Mouse (Mus musculus): ENCODE results near the gene Hps4. TPM values are rescaled to one million over a fixed set of nuclear protein-coding genes. Genes with fewer than 3 reads are reported as not detected.
"Not testable (repeated sequence)": the region's sequence is repeated elsewhere in the genome, so short reads cannot be mapped to it uniquely, and the experiment has no call there.

Hps4 gene
- 10 to 100 TPM; 15.2 to 18.3 TPM for polyA plus RNA-seq (2017; shearing (Covaris generic))

DNA sequence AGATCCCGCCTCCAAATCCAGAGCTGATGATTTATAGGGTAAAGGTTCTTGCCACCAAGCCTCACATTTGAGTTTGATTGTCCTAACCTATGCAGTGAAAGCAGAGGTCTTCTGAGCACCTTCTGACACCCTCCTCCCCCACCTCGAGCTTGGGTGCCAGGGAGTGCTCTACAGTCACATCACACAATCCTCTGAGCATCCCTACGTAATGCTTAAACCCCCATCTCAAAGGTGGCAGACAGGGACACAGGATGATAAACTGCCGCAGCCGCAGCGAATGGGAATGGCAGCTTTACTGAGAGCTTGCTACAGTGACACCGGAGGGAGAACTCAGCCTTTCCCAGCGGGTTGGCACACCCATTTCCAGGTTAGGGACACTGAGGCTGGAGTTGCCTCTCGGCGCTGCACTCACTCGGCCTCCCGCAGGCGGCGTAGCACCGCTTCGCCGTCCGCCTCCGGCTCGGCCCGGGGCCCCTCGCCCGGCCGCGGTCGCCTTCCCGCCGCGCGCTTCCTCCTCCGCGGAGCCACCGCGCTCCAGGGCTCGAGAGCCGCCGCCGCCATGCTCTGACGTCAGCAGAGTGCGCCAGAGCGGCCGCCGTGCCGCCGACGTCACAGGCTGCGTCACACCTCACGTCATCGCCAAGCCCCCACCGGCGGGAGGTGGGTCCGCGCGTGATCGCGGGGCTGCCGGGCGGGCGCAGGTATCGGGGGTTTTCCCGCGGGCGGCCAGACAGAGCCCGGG, at the start of gene Hps4, which contains the start of gene Srrd:
Hps4 (plus strand) TSS at position 621 of the 742 bp plus-strand sequence.
Srrd (minus strand) TSS at position 578 of the 742 bp plus-strand sequence.
- ATAC-seq: peak; percentile 77

DNA sequence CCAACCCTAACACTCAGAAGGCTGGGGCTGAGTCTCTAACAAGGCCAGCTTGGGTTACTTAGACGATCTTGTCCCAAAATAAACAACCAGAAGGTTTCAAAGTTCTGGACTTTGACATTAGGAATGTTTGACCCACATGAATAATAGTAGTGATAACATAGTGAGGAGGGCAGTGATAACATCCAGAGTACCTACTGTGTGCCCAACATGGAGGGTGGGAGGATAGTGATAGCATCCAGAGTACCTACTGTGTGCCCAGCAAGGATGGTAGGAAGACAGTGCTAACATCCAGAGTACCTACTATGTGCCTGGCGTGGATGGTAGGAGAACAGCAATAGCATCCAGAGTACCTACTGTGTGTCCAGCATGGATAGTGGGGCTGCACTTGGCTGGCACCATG, 49.1 kb upstream of the Hps4 start:
- no peak for ATAC-seq

DNA sequence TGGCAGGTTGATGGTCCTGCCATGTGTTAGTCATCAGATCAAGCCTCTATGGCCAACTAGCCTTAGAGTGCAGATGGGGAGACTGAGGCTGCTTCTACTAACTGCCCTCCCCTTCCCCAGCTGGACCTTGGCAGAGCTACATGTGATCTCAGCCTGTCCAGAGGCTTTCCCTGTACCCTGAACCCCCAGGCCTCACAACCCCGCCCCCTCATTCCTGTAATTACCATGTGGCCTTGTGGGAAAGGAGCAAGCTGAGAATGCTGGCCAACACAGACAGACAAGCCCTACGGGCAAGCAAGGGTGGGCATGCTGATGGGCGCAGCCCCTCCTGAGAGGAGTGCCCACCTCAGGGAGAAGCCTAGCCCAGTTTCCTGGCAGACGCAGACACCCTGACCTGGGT, 48.2 kb upstream of the Hps4 start:
- ATAC-seq: no peak

DNA sequence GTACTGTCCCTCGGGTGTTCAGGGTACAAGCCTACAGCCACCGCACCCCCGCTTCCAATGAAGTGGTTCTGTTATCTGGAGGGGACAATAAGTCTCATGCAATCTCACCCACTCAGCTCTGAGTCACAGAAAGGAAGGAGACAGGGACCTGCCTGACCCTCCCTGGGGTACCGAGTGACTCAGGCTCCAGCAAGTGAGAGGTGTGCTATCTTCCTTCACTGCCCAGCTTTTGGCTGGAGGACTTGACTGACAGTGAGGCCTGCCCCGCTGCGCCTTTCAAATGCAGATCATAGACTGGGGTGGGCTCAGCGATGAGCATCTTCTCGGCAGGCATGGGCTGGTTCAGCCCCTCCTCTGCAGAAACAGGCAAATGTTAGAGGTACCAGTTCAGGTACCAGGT, 47.7 kb upstream of the Hps4 start:
- no peak for ATAC-seq

DNA sequence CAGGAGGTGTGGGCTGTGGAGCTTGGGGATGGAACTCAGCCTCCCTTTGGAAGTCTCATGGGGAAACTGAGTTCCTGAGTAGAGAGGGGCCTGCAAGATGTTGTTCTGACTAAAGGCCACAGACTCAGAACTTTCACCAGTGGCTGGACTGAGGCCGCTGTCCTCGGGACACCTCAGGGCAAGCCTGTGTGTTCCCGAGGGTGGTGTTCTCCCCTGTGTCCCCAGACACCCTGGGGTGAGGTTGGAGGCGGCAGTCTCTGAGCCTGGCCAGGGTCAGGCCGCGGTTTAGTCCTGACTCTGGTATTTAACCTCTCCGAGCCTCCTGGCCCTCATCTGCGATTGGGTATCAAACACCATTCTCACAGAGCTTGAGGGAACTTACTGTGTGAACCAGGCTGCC, 47.3 kb upstream of the Hps4 start:
- no peak for ATAC-seq

DNA sequence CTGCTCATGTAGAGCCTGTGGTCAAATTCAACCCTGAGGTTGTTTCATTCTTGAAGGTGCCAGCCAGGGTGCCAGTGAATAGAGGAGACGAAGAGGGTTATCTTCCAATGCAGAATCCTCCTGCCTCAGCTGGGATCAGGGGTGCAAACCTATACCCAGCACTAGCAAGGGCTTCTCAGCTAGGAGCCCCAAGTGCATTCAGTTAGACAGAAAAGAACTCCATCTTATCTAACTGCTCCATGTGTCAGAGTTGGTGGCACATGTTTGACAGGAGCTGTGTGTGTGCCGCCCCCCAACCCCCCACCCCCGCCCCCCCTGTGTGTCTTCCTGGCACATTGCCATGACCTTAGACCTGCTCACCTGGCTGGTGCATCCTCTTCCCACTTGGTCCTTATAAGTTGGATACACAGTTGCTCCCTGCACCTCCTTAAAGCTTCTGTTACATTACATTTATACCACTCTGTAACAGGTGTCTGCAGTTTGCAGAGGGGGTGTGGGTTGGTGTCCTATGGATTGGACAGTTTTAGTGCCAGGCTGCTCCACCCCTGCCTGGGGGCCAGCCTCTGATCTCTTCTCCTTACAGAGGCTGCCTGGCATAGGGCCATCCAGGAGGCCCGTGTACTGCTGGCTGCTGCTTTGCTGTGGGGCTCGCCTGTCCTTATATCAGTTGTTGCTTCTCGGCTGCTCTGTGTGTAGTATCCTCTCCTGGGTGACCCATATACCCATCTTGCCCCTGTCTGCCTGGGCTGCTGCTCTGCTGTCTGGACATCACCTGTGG, 46.3 kb upstream of the Hps4 start:
- no peak for ATAC-seq

DNA sequence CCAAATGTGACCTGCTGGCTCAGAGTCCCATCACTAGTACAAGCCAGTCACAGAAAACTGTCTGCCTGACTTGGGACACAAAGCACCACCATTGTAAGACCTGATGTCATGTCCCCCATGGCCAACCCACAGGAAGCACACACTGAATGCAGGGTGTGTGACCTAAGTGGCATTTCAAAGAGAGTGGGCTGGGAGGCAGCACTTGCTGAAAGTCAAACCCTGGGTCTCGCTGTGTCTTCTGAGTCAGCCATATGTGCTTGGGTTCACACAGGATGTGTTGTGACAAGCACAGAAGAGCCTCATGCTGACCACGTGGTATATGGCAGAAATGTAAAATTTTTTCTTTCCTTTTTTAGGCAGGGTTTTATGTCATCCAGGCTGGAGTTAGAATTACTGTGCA, 45.6 kb upstream of the Hps4 start:
- ATAC-seq: peak; percentile 75

DNA sequence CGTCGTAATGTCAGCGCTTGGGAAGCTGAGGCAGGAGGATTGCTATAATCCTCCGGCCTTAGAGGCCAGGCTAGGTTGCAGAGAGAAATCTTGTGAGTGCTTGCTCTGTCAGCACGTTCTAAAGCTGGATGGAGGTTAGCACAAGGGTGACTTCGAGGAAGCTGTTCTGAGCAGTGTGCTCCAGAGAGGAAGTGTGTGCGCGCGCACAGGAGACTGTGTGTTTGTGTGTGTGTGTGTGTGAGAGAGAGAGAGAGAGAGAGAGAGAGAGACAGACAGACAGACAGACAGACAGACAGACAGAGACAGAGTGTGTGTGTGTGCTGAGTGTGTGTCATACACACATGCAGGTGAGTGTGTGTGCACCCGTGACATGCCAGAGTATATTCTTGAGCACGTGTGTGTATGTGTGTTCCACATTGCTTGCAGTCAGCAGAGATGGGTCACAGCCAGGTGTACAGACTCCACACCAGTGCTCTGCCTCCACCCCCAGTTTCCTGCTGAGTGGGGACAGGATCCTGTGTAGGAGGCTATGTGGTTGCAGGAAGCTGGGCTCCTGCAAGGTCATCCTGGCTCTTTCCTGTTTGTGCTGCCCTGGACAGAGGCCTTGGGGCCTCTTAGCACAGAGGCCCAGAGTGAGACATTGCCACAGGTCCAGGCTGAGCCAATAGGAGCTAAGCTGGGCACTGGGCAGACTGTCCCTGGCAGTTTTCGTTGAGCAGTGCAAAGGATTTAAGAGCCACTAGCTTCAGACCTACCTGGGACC, 44.5 kb upstream of the Hps4 start:
- peak; percentile 51 for ATAC-seq

DNA sequence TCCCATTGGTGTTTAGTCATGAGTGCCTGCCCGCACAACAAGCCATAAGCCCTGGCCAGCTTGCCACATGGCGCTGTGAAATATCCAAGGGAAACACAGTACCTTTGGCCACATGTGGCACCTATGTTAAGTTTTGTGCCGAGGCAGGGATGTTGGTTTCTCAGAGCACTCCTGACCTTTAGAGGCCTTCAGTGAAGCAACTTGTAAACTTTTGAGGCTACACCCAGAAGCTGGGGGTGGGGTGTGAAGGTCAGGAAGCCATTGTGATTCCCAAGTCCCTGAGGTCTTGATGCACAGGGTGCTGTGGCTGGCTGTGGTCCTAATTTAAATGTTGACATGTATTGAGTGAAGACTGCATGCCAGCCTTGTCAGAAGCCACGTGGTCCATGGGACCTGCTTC, 43.5 kb upstream of the Hps4 start:
- ATAC-seq: no peak

DNA sequence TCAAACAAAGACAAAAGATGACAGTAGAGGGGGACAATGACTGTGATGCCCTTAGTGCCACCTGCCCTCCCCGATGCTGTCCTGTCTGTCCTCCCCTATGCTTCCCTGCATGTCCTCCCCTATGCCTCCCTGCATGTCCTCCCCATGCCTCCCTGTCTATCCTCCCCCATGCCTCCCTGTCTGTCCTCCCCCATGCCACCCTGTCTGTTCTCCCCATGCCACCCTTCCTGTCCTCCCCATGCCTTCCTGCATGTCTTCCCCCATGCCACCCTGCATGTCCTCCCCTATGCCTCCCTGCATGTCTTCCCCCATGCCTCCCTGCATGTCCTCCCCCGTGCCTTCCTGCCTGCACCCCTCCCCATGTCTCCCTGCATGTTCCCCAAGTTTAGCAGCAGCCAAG, 42.8 kb upstream of the Hps4 start:
- no peak for ATAC-seq

DNA sequence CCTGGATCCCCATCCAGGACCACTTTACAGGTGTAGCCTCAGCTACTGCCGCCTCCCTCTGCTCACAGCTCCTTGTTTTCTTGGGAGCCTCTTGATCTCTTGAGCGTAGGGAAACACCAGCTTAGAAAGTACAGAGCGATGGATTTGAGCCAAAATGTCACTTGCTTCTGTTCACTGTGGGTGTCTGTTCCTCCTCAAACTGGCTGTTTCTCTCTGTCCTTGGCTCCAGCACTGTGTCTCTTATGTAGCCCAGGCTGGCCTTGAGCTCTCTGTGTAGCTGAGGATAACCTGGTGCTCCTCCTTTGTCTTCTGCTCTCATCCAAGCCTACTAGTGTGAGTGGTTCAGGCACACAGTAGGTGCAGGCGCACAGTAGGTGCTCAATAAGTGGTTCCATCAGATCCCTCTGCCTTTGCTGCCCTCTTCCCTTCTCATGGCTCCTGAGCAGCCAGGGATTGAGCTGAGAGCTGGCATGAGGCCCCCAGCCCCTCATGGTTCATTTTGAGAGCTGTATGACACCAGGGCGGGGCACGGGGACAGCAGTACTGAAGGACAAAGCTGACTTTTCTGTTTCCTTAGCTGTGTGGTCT, 42.1 kb upstream of the Hps4 start:
- no peak for ATAC-seq

DNA sequence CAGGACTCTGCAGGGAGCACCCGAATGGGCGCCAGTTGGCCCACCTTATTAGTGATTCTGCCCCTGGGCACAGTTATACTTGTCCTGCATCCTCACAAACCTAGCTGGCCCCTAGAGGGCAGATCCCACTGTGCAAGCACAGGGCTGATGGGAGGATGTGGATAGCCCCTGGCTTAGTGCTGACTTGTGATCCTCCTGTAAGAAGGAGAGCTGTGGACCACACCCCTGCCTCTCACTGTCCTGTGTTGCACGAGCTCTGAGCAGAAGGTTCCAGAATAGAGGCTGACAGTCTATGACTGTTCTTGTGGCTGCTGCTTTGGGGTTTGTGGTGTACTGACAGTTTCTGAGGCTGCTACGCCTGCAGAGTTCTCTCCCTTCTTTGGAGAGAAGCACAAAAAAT, 41.2 kb upstream of the Hps4 start:
- ATAC-seq: peak; percentile 24

DNA sequence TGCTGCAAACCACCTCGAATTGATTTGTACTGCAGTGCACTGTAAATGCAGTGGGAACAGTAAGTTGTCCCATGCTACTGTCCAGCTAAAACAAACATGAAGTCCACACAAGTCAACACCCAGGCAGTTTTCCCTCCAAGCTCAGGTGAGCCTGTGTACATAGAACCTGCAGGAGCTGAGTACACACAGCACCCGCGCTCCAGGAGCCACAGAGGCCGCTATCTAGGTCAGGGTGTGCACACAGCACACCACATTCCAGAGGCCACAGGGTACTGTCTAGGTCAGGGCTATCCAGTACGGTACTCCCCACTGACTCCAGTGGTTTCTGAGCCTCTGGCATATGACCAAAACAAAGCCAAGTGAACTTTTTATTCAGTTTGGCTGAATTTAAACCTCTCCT, 40.6 kb upstream of the Hps4 start:
- no peak for ATAC-seq

DNA sequence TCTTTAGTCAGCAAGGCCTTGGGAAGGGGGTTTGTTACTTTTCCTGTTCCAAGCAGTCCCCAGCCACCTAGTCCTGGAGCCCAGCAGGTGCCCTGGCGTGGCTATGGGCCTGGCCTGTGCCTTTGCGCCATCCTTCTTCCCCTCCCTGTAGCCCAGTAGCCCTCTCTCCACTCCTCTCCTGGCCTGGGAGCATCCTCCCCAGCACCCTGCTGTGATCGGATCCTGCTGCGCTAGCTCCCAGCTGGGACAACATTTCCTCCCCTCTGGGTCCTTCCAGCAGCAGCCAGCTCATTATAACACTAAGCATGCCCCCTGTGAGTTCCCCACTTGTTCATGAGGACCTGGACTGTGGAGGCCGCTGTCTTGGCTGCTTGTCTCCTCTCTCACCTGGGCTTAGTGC, 37.0 kb upstream of the Hps4 start:
- ATAC-seq: no peak

DNA sequence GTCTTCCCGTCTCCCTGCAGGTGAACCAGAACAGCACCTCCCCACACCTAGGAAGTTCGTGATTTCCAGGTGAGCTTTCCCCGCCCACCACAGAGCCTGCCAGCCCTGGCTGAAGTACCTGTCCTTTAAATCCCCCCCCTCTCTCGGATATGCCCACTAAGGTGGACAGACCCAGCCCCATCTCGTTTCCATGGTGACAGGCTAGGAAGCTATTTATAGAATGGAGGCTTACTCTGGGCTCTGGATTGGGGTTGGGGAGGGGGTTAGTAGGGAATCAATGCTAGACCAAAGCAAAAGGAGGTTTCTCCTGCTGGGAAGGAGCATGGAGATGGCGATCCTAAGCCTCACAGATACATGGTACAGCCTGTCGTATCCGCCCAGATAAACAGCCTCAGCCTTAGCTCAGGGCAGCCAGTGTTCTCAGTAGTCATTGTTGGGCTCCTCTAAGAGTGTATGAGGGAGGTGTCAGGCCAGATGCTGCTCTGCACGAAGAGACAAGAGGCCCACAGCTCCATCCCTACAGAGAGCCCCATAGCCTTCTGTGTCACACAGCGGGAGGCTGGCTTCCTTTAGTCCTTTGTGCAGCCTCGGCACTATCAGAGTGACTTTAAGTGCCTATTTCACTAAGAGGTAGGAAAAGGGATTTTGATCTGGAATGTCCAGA, 29.5 kb upstream of the Hps4 start:
- ATAC-seq: no peak

DNA sequence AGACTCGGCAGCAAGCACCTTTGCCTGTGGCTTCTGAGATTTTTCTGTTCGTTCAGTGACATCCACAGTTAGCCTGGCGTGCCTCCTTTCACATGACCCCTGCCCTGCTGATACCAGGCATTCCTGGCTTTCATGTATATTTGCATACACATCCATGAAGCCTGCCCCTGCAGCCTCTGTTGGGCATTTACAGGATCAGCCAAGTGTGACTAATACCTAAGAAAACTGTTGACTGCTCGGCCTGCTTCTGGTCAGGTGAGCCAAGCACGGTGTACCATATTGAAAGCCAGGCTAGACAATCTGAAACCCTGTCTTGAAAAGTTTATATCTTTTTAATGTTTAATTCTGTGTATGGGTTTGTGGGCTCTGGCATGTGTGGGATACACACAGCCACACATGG, 26.4 kb upstream of the Hps4 start:
- ATAC-seq: no peak

DNA sequence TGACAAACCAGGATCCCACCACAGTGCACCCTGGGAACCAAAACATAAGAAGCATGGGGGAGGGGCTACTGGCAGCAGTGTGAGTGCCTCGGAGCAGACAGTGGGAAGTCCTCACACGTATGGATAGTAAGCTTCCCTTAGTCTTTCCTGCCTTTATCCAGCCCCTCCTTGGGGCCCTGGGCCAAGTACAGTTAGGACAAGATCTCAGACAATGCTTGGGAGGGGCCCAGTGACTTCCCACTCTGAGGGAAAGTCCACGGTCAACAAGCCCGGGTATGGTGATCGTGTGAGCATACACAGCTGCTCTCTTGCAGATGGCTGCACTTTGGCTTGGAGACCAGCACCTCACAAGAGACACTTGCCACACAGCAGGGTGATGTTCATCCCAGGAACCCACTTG, 25.6 kb upstream of the Hps4 start:
- ATAC-seq: no peak

DNA sequence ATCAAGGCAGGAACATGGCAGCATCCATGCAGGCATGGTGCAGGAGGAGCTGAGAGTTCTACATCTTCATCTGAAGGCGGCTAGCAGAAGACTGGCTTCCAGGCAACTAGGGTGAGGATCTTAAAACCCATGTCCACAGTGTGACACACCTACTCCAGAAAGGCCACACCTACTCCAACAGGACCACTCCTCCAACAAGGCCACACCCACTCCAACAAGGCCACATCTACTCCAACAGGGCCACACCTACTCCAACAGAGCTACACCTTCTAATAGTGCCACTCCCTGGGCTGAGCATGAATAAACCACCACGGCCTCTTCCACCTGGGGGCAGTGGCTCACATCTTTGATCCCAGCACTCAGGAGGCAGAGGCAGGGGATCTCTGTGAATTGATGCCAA, 23.5 kb upstream of the Hps4 start:
- ATAC-seq: not testable (repeated sequence)

DNA sequence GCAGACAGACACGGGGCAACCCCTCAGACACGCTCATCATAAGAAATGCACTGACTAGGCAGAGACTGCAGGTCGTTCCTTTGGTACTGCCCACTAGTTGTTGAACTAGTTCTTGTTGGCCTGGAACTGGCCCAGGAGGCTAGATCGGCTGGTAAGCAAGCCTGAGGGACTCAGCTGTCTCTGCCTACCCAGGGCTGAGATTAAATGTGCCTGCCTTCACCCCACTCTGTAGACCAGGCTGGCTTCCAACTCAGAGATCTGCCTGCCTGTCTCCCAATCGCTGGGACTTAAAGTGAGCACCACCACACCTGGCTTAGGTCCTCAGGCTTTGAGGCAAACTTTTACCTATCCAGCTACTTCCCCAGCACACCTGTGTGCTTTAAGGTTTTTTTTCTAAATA, 22.5 kb upstream of the Hps4 start:
- no peak for ATAC-seq

DNA sequence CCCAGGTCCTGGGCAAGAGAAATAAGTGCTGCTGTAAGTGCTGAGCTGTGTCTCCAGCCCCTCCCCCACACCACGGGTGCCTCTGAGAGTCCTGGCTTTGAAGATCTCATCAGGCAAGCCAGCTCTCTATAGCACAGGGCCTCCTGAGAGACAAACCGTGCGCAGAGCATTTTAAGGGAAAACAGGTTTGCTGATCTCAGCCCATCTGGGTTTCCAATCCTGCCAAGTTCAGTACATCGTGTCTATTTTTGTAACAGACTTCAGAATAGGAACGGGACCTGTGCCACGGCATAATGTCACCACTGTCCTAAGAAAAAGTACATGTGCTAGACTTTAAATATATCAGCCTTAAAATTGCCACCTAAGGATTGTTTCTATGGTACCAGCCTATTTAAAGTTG, 21.9 kb upstream of the Hps4 start:
- no peak for ATAC-seq

DNA sequence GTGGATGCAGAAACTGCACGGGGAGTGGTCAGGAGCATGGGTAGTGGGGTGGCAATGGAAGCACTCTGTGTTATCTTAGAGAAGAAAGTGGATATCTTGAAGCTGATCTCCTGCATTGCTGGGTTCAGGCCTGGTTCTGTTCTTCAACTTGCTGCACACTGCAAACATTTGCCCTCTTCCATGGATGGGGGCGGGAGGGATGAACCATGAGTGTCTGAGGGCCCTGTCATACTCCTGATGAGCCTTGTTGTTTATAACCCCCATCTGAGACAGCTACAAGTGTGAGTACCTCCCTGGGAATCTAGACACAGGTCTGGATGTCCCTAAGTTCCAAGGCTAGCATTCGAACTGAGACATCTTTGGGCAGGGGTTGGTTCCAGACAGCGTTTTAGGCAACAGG, 21.5 kb upstream of the Hps4 start:
- no peak for ATAC-seq

DNA sequence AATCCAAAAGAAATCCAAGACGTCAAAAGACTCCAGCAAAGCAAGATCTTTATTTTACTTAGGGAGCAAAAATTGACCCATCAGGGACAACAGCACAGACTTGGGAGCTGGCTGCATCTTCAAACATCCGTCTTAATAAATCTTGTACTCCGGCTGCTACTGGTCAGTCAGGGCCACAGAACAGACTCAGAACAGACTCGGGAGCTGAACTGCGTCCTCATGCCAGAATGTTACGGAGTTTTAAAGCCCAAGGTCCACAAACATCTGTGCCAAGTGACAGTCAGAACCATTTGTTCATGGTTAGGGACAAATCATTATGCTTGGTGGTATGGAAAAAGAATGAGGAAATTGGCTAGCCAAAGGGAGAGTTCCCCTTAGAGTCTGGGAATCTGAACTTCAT, 19.6 kb upstream of the Hps4 start:
- no peak for ATAC-seq

Data from activated CD4-positive, CD25-positive, alpha-beta regulatory T cell, adult 4 months (primary cell).